Mouse (Mus musculus) T-helper 2 cell (primary cell): ENCODE measurements around the gene Suz12.
"Not testable (repeated sequence)": the region's sequence is repeated elsewhere in the genome, so short reads cannot be mapped to it uniquely, and the experiment has no call there.

ENCODE experiments used
- in situ Hi-C: fragments of 300-600 bp; cut with MboI, MseI; formaldehyde crosslinking; loops from one replicate; pipeline ENCODE4 v1.15.1; 2025; ENCODE audit warnings: high pct_unique_total_duplicates

Gene Suz12

GRCm38 (mm10) chr11:79992035-79992591, 793 bp upstream of the Suz12 start:
- in situ Hi-C loops = no loop called here

GRCm38 (mm10) chr11:79993356-79994270, 707 bp downstream of the Suz12 start:
- in situ Hi-C loops = no loop called here

- in situ Hi-C loops = no loop called here
Measured at GRCm38 (mm10) chr11:79994271-79994988, 1.5 kb downstream of the Suz12 start.

GRCm38 (mm10) chr11:80016533-80016932, 23.6 kb downstream of the Suz12 start:
- in situ Hi-C loops = loop anchor here (25.0 kb wide), 1 partner anchor 371 kb away; the partner anchor contains the start of genes 5730455P16Rik and Zfp207

DNA sequence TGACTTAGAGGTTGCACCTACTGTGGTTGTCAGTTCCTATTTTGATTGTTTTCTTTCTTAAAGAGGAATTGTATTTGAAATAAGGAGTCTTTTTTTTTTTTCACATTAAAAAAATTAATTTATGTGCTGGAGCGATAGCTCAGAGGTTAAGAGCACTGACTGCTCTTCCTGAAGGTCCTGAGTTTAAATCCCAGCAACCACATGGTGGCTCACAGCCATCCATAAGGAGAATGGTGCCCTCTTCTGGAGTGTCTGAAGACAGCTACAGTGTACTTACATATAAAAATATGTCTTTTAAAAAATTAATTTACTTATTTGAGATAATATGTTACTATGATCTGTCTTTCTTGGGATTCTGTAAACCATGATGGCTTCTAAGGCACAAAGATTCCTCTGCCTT, 26.9 kb downstream of the Suz12 start:
- in situ Hi-C loops = loop anchor here (10.0 to 25.0 kb wide), 2 partner anchors 368 to 1805 kb away; partner anchors contain the start of genes 5730455P16Rik and Zfp207

DNA sequence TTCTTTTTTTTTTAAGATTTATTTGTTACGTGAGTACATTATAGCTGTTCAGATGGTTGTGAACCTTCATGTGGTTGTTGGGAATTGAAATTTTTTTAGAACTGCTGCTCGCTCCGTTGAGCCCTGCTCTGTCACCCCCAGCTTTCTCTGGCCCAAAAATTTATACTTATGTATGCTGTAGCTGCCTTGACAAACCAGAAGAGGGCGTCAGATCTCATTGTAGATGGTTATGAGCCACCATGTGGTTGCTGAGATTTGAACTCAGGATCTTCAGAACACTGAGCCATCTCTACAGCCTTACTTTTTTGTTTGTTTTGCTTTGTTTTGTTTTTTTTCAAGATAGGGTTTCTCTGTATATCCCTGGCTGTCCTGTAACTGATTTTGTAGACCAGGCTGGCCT, 28.4 kb downstream of the Suz12 start:
- in situ Hi-C loops = loop anchor here (10.0 to 25.0 kb wide), 2 partner anchors 366 to 1807 kb away; partner anchors contain the start of genes 5730455P16Rik and Zfp207

- in situ Hi-C loops = no loop called here
Measured at GRCm38 (mm10) chr11:80037495-80037894, 44.6 kb downstream of the Suz12 start.

GRCm38 (mm10) chr11:80042615-80043418, 49.9 kb downstream of the Suz12 start:
- in situ Hi-C loops = loop anchor here (5.0 kb wide), 1 partner anchor 89 kb away; no protein-coding TSS in a partner anchor

GRCm38 (mm10) chr11:80043419-80043817, 50.5 kb downstream of the Suz12 start:
- in situ Hi-C loops = loop anchor here (5.0 kb wide), 1 partner anchor 89 kb away; no protein-coding TSS in a partner anchor

- in situ Hi-C loops = no loop called here
Measured at GRCm38 (mm10) chr11:80046856-80047255, 54.0 kb downstream of the Suz12 start.

GRCm38 (mm10) chr11:80050088-80050487, 57.2 kb downstream of the Suz12 start:
- in situ Hi-C loops = no loop called here

DNA sequence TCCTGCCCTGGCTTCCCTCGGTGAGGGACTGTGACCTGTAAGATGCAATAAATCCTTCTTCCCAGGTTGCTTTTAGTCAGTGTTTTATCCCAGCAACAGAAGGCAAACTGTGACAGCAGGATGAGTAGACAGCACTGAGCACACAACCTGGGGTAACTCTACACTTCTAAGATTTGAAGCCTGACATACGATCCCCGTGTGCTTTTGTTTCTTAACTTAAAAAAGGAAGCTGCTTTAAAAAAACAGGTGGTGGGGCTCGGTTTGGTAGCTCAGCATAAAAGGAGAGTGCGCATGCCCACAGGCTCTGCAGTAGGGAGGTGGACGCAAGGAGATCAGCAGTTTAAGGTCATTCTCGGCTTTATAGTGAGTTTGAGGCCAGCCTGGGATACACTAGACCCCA, 59.5 kb downstream of the Suz12 start:
- in situ Hi-C loops = no loop called here

DNA sequence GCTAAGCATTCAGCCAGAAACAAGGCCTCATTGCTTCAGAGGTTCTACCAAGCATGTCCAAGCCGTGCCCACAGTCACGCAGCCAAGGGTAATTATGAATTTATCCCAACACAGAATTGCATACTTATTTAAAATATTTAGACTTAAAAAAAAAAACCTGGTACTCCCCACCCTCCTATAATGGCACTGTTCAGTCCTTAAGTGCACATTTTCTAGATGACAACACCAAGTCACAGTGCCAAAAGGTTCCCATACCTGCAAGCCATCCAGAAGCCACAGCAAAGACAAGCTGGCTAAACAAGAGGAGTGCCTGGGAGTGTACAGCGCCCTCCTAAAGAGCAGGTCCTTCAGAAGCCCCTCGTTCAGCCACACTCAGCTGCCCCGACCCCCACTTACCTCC, 60.3 kb downstream of the Suz12 start:
- in situ Hi-C loops = no loop called here

DNA sequence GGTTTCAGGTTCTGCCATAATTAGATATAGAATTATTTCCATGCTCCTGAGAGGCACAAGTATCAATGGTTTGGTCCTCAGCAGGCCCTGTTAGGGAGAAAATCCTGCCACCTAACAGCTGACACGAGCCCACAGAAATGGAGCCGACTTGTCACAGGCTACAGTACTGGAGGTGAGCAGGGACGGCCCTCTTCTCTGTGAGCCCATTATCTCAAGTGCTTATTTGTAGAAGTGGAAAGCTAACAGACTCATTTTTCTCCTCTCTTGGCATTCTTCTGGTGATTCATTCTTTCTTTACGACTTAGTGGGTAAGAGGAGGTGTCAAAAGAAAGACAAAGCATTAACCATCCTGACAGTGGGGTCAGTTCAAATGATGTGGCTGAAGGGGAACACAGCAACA, 61.8 kb downstream of the Suz12 start:
- in situ Hi-C loops = no loop called here

DNA sequence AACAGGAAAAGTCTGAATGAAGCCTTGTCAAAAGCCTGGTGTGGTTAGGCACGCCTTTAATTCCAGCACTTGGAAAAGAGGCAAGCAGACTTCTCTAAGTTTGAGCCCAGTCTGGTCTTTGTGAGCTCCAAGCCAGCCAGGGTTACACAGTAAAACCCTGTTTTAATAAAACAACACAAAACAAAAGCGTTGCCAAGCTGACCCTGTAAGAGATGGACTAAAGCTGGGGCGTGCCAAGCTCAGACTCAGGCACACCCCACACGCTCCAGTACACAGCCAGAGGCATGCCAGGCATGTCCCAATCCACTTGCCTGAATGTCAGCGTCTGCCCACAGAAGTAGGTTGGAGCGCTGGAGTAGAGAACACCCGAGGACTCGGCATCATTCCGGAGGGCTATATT, 63.2 kb downstream of the Suz12 start:
- in situ Hi-C loops = no loop called here

DNA sequence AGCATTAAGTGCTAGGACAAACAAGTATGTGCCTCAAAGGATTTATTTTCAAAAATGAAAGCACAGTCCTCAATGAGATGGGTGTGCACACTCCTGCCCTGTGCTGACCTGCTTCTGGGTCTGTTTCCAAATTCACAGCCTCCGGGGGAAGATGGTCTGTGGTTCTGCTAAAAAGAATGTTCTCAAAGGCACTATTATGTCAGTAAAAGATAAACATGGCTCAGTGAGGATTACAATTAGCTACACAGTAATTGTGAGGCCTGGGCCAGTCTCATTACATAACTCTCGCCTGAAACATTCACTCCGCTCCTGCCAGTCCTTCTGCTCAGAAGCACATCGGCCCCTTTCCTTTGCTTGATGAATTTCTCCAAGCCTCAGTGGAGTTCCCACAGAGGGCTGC, 69.3 kb downstream of the Suz12 start:
- in situ Hi-C loops = no loop called here

DNA sequence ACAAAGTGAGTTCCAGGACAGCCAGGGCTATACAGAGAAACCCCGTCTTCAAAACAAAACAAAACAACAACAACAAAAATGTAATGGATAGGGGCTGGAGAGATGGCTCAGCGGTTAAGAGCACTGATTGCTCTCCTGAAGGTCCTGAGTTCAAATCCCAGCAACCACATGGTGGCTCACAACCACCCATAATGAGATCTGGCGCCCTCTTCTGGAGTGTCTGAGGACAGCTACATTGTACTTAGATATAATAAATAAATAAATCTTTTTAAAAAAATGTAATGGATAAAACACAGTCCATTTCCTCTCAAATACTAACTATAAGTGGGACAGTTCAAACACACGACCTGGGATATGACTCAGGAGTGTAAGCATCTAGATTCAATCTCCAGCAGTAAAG, 73.5 kb downstream of the Suz12 start:
- in situ Hi-C loops = not testable (repeated sequence)

DNA sequence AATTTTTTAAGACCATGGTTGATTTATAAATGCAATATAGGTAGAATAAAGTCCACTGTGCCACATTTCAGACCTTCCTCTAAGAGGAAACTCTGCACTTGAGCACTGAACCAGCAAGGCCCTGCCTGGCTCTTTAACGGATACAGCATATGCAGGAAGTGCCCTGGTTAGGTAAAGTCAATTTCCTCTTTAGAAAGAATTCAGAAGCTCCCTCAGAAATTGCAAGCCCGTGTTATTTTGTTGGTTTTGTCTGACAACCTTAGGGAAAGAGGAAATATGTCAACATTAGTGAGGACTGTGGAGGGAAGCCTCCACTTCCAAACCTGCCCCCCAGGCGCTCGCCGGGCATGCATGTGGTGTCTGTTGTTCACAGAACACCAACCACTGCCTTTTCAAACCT, 74.7 kb downstream of the Suz12 start:
- in situ Hi-C loops = no loop called here

DNA sequence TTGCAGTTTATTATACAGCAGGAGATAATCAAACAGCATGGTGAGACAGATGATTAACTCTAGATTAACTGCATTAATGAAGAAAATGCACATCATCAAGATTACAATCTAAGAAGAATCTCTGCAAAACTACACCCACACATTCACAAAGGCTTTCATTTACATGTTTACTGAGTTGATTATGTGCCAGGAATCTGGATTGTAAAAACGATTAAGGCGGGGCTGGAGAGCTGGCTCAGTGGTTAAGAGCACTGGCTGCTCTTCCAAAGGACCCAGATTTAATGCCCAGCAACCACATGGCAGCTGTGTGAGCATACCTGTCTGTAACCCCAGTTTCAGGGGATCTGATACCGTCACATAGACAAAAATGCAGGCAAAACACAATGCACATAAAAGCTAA, 76.9 kb downstream of the Suz12 start:
- in situ Hi-C loops = no loop called here

GRCm38 (mm10) chr11:80071039-80071438, 78.1 kb downstream of the Suz12 start:
- in situ Hi-C loops = no loop called here

GRCm38 (mm10) chr11:80072365-80072764, 79.5 kb downstream of the Suz12 start:
- in situ Hi-C loops = no loop called here
